Mouse (Mus musculus) midbrain, embryonic 14.5 days (tissue): ENCODE measurements around the gene Nbea. TPM values are rescaled to one million over a fixed set of nuclear protein-coding genes. Genes with fewer than 3 reads are reported as not detected.

Experiments used
- ATAC-seq: fragments of 200-750 bp; cut with Nextera tagmentation; 2 replicates; pipeline ENCODE4 v1.8.0; 2017; ENCODE audit warnings: moderate number of reproducible peaks, moderate library complexity; ENCODE audit not compliant: low FRiP score, low TSS enrichment
- DNase-seq: peaks from one replicate; pipeline ENCODE4 v3.0.0-alpha.2; 2015
- H3K27ac ChIP-seq: fragments of 300-500 bp; sonication (generic); replicated peaks from 2 replicates; pipeline ENCODE4 v1.5.1; 2014; ENCODE audit warnings: mild to moderate bottlenecking, low read depth, low read length, moderate library complexity
- H3K27me3 ChIP-seq: fragments of 300-500 bp; sonication (generic); 2 replicates; pipeline ENCODE4 v1.6.1; 2014; ENCODE audit warnings: low read length, control low read depth, mixed read lengths; ENCODE audit not compliant: control insufficient read depth, insufficient read depth
- H3K36me3 ChIP-seq: fragments of 300-500 bp; sonication (generic); 2 replicates; pipeline ENCODE4 v1.6.1; 2014; ENCODE audit warnings: low read length, control low read depth; ENCODE audit not compliant: control insufficient read depth, insufficient read depth
- H3K4me1 ChIP-seq: fragments of 300-500 bp; sonication (generic); 2 replicates; pipeline ENCODE4 v1.6.1; 2014; ENCODE audit warnings: mild to moderate bottlenecking, antibody characterized with exemption, low read length, control low read depth; ENCODE audit not compliant: control insufficient read depth, insufficient read depth
- H3K4me2 ChIP-seq: fragments of 300-500 bp; sonication (generic); 2 replicates; pipeline ENCODE4 v1.6.1; 2014; ENCODE audit warnings: mild to moderate bottlenecking, low read length, moderate library complexity
- H3K4me3 ChIP-seq: fragments of 300-500 bp; sonication (generic); replicated peaks from 2 replicates; pipeline ENCODE4 v1.5.1; 2014; ENCODE audit warnings: low read depth, low read length
- H3K9ac ChIP-seq: fragments of 300-500 bp; sonication (generic); replicated peaks from 2 replicates; pipeline ENCODE4 v1.6.1; 2014; ENCODE audit warnings: mild to moderate bottlenecking, low read length, moderate library complexity
- H3K9me3 ChIP-seq: fragments of 300-500 bp; sonication (generic); 2 replicates; pipeline ENCODE4 v1.6.1; 2016; ENCODE audit warnings: low read length, control low read depth, mixed read lengths; ENCODE audit not compliant: control insufficient read depth
- WGBS: fragments of 180-500 bp; shearing (Covaris S2); extraction: QIAGEN DNeasy Blood & Tissue Kit; methylation state at CpG from one replicate; pipeline ENCODE4 v1.1.7; 2014; 5-methylcytosine and 5-hydroxymethylcytosine counted together
- polyA plus RNA-seq: library from polyadenylated mRNA; unstranded; fragments of >200 nt; fragmentation: Nextera tagmentation; extraction: Ambion mirVana; gene quantifications from 2 replicates; pipeline ENCODE4 v1.2.1, GENCODE M21; 2014

Nbea gene
- polyA plus RNA-seq, 1 experiment from 2014 or later, result 106 TPM

- Histone ChIP-seq H3K4me3 (no peak overlapping the region), H3K9me3 (no peaks in the 10 kb centered on the region), H3K4me1 (peaks cover 10% of the 10 kb centered on the region), H3K9ac (no peak overlapping the region), H3K36me3 (peaks cover 12% of the 10 kb centered on the region; the same call in 1 of the 2 replicates), H3K27me3 (no peaks in the 10 kb centered on the region), H3K4me2 (no peak overlapping the region), H3K27ac (peak overlapping the region; percentile 42)
- ATAC-seq, result peak; percentile 53; the same call in 1 of the 2 replicates
- peak; percentile 67 for DNase-seq
- WGBS, result 28% methylated on average over 7 of the region's 7 CpGs
These were observed 523.8 kb downstream of the Nbea start for GRCm38 (mm10) chr3:55659558-55660215.

GRCm38 (mm10) chr3:55652321-55652720, 531.2 kb downstream of the Nbea start:
- ATAC-seq (no peak), DNase-seq (no peak)

GRCm38 (mm10) chr3:55651877-55652276, 531.6 kb downstream of the Nbea start:
- Histone ChIP-seq H3K4me1 (0 out of 2 replicates have a peak, but pooled peaks cover 11% of the 10 kb centered on the region), H3K36me3 (peaks cover 12% of the 10 kb centered on the region), H3K27ac (no peak overlapping the region), H3K4me3 (no peak overlapping the region), H3K4me2 (no peak overlapping the region), H3K9ac (no peak overlapping the region), H3K27me3 (no peaks in the 10 kb centered on the region), H3K9me3 (no peaks in the 10 kb centered on the region)
- WGBS, result 79% methylated on average over 4 of the region's 4 CpGs
- ATAC-seq, result no peak
- DNase-seq, result no peak

More at GRCm38 (mm10) chr3:55652321-55652720, 531.2 kb downstream of the Nbea start:
- Histone ChIP-seq H3K27ac (no peak overlapping the region), H3K9me3 (no peaks in the 10 kb centered on the region), H3K36me3 (peaks cover 9% of the 10 kb centered on the region; the same call in 1 of the 2 replicates), H3K9ac (no peak overlapping the region), H3K4me2 (no peak overlapping the region), H3K4me1 (0 out of 2 replicates have a peak, but pooled peaks cover 11% of the 10 kb centered on the region), H3K4me3 (no peak overlapping the region), H3K27me3 (no peaks in the 10 kb centered on the region)
- 96% methylated on average over 2 of the region's 2 CpGs for WGBS

GRCm38 (mm10) chr3:55649541-55649940, 534.0 kb downstream of the Nbea start:
- ATAC-seq (no peak), DNase-seq (peak; percentile 37)
- Histone ChIP-seq H3K9ac (no peak overlapping the region), H3K4me2 (no peak overlapping the region), H3K27ac (no peak overlapping the region; the same call in 1 of the 2 replicates), H3K4me3 (no peak overlapping the region), H3K4me1 (0 out of 2 replicates have a peak, but pooled peaks cover 12% of the 10 kb centered on the region), H3K36me3 (peaks cover 21% of the 10 kb centered on the region), H3K27me3 (no peaks in the 10 kb centered on the region), H3K9me3 (no peaks in the 10 kb centered on the region)
- WGBS, result 58% methylated on average over 5 of the region's 5 CpGs

GRCm38 (mm10) chr3:55648299-55648698, 535.2 kb downstream of the Nbea start:
- Histone ChIP-seq H3K9ac (no peak overlapping the region), H3K36me3 (peaks cover 21% of the 10 kb centered on the region), H3K4me2 (no peak overlapping the region), H3K4me1 (0 out of 2 replicates have a peak, but pooled peaks cover 18% of the 10 kb centered on the region), H3K27ac (no peak overlapping the region), H3K9me3 (no peaks in the 10 kb centered on the region), H3K4me3 (no peak overlapping the region), H3K27me3 (no peaks in the 10 kb centered on the region)
- DNase-seq (no peak), ATAC-seq (no peak)
- WGBS, result 46% methylated on average over 4 of the region's 4 CpGs

- no peaks in the 10 kb centered on the region for H3K9me3 ChIP-seq
- no peak overlapping the region for H3K9ac ChIP-seq
- no peak overlapping the region for H3K4me3 ChIP-seq
- H3K27me3 ChIP-seq, result no peaks in the 10 kb centered on the region
- ATAC-seq, result no peak
- no peak for DNase-seq
- peaks cover 32% of the 10 kb centered on the region for H3K36me3 ChIP-seq
- no peak overlapping the region for H3K27ac ChIP-seq
- H3K4me1 ChIP-seq, result 0 out of 2 replicates have a peak, but pooled peaks cover 18% of the 10 kb centered on the region
- WGBS, result 86% methylated on average over 6 of the region's 6 CpGs
- H3K4me2 ChIP-seq, result no peak overlapping the region
These were observed 536.3 kb downstream of the Nbea start for GRCm38 (mm10) chr3:55647176-55647575.

GRCm38 (mm10) chr3:55646437-55646836, 537.1 kb downstream of the Nbea start:
- Histone ChIP-seq H3K4me2 (no peak overlapping the region), H3K27me3 (no peaks in the 10 kb centered on the region), H3K9ac (no peak overlapping the region), H3K36me3 (peaks cover 40% of the 10 kb centered on the region), H3K4me3 (no peak overlapping the region), H3K4me1 (0 out of 2 replicates have a peak, but pooled peaks cover 18% of the 10 kb centered on the region), H3K27ac (no peak overlapping the region), H3K9me3 (no peaks in the 10 kb centered on the region)
- no peak for DNase-seq
- WGBS, result 97% methylated on average over 3 of the region's 3 CpGs
- ATAC-seq, result no peak

GRCm38 (mm10) chr3:55644035-55644618, 539.4 kb downstream of the Nbea start:
- Histone ChIP-seq H3K4me2 (no peak overlapping the region), H3K27ac (peak overlapping the region; percentile 75), H3K9me3 (no peaks in the 10 kb centered on the region), H3K27me3 (no peaks in the 10 kb centered on the region), H3K36me3 (peaks cover 46% of the 10 kb centered on the region), H3K4me3 (no peak overlapping the region), H3K4me1 (0 out of 2 replicates have a peak, but pooled peaks cover 10% of the 10 kb centered on the region), H3K9ac (no peak overlapping the region)
- ATAC-seq, result peak; percentile 57; the same call in 1 of the 2 replicates
- peak; percentile 55 for DNase-seq
- WGBS, result 32% methylated on average over 11 of the region's 11 CpGs
